Mouse (Mus musculus): Measurements from ENCODE around the gene Adh5. TPM values are rescaled to one million over a fixed set of nuclear protein-coding genes. Genes with fewer than 3 reads are reported as not detected.

Adh5 gene
- total RNA-seq, 2 experiments from 2014 or later = 72.7 to 73.4 TPM

GRCm38 (mm10) chr3:138495166-138496145 is 52.6 kb downstream of the Adh5 start:
- DNase-seq (ENCODE audit: low spot score in 2 of 2) = no peak

GRCm38 (mm10) chr3:138498731-138499130 is 55.8 kb downstream of the Adh5 start:
- no peak for DNase-seq (ENCODE audit: low spot score in 2 of 2)
- intact Hi-C loops (cut with DNase I) = no loop called here

More at GRCm38 (mm10) chr3:138495166-138496145, 52.6 kb downstream of the Adh5 start:
- intact Hi-C loops (cut with DNase I) = no loop called here

- intact Hi-C loops (cut with DNase I) = no loop called here
- no peak for DNase-seq (ENCODE audit: low spot score in 2 of 2)
Measured at GRCm38 (mm10) chr3:138499854-138500740, 57.2 kb downstream of the Adh5 start.

GRCm38 (mm10) chr3:138503754-138504153 is 60.9 kb downstream of the Adh5 start:
- no peak for DNase-seq (ENCODE audit: low spot score in 2 of 2)
- intact Hi-C loops (cut with DNase I) = no loop called here

Other genes starting within 250 kb of the Adh5 start
- not detected for gene 4930579F01Rik, start 249.3 kb upstream of the Adh5 start, total RNA-seq (2021)
- gene Adh7, start 225.3 kb upstream of the Adh5 start, total RNA-seq (2021) = under 1 TPM; 0.08 to 0.09 TPM
- gene Adh1, start 182.1 kb upstream of the Adh5 start, total RNA-seq (2021) = under 1 TPM; 0.64 to 0.89 TPM
- gene Adh6a, start 129.8 kb upstream of the Adh5 start, total RNA-seq (2021) = not detected
- under 1 TPM in 1 of 2 experiments, not detected in 1; 0.25 TPM for gene Adh6b, start 101.3 kb upstream of the Adh5 start, total RNA-seq (2021)
- gene Adh4, start 27.6 kb upstream of the Adh5 start, total RNA-seq (2021) = not detected
- gene Metap1, start 46.4 kb downstream of the Adh5 start, total RNA-seq (2021) = 10 to 100 TPM; 40.7 to 41.9 TPM
- gene Eif4e, start 83.1 kb downstream of the Adh5 start, total RNA-seq (2021) = 100 to 1,000 TPM; 154 to 172 TPM

Measured in left cerebral cortex, postnatal 14 days (tissue).